Comparison of ENCODE assay signal across 19 mouse cellular contexts in genomic region chr2:157437123-157437522, GRCm38 (mm10).
"Had no signal": no experiment of that assay in that cellular context is flagged by ENCODE, and none has a peak within 500 bp of the region (broad histone marks: within the 10 kb centered on the region; RNA-seq: fewer than 3 reads in every experiment).

No protein-coding gene starts in this region.

- H3K27ac ChIP-seq: kidney, embryonic 15.5 days; limb, embryonic 12.5 days; limb, embryonic 15.5 days; liver, embryonic 14.5 days; lung, embryonic 15.5 days; stomach, postnatal 0 days had no signal

- H3K9ac ChIP-seq: kidney, embryonic 15.5 days; limb, embryonic 12.5 days; limb, embryonic 15.5 days; liver, embryonic 14.5 days; liver, postnatal 0 days; lung, embryonic 15.5 days had no signal

- H3K9me3 ChIP-seq: limb, embryonic 15.5 days had no signal

- DNase-seq: kidney, adult 8-10 months; kidney, postnatal 10 days; kidney, postnatal 36 days; left cerebral cortex, postnatal 4 days; liver, postnatal 0 days; lung, postnatal 14 days; lung, postnatal 4 days; midbrain, embryonic 14.5 days; thymus, adult 2 months; thymus, postnatal 14 days; thymus, postnatal 4 days had no signal

- H3K4me2 ChIP-seq: kidney, embryonic 15.5 days; limb, embryonic 12.5 days; limb, embryonic 15.5 days; liver, embryonic 11.5 days; lung, embryonic 15.5 days; midbrain, embryonic 11.5 days had no signal

- H3K27me3 ChIP-seq: kidney, embryonic 15.5 days; limb, embryonic 12.5 days; limb, embryonic 15.5 days; lung, embryonic 15.5 days had no signal

- H3K4me3 ChIP-seq: kidney, embryonic 15.5 days; limb, embryonic 12.5 days; limb, embryonic 15.5 days; lung, embryonic 15.5 days had no signal

- ATAC-seq: liver, postnatal 0 days had no signal
